Mouse (Mus musculus) olfactory bulb, adult 2 months (tissue): ENCODE results near the gene Kcnj15.

ENCODE experiments used
- CTCF ChIP-seq: fragments of 200-500 bp; IDR thresholded peaks from 2 replicates; pipeline ENCODE4 v1.5.1; 2012; ENCODE audit warnings: low read depth, mild to moderate bottlenecking, low read length, moderate library complexity; ENCODE audit not compliant: insufficient read depth
- POLR2A ChIP-seq: fragments of 200-500 bp; IDR thresholded peaks from 2 replicates; pipeline ENCODE4 v1.6.1; 2012; ENCODE audit warnings: mild to moderate bottlenecking, low read depth, low read length, moderate library complexity; ENCODE audit not compliant: insufficient read depth

- TF ChIP-seq CTCF (no peak), POLR2A (no peak)
Observed at GRCm38 (mm10) chr16:95260693-95261092, 3.3 kb downstream of the Kcnj15 start.
